Mouse (Mus musculus): Measurements from ENCODE around the gene Kcnmb1.
A peak's percentile ranks its signal among the peaks of the same experiment; 100 is the strongest.

Kcnmb1 gene

GRCm38 (mm10) chr11:33944786-33945328 is 18.0 kb upstream of the Kcnmb1 start:
- DNase-seq, result no peak

- no peak for DNase-seq
Measured at GRCm38 (mm10) chr11:33946501-33946900, 16.3 kb upstream of the Kcnmb1 start.

- no peak for DNase-seq
Measured at GRCm38 (mm10) chr11:33951155-33951554, 11.7 kb upstream of the Kcnmb1 start.

- DNase-seq, result no peak
Measured at GRCm38 (mm10) chr11:33951684-33952625, 10.9 kb upstream of the Kcnmb1 start.

- no peak for DNase-seq
Measured at GRCm38 (mm10) chr11:33955982-33956381, 6.8 kb upstream of the Kcnmb1 start.

GRCm38 (mm10) chr11:33956623-33957022 is 6.2 kb upstream of the Kcnmb1 start:
- no peak for DNase-seq

GRCm38 (mm10) chr11:33957595-33957994 is 5.2 kb upstream of the Kcnmb1 start:
- DNase-seq, result no peak

GRCm38 (mm10) chr11:33958713-33959112 is 4.1 kb upstream of the Kcnmb1 start:
- no peak for DNase-seq

GRCm38 (mm10) chr11:33962178-33962577 is 635 bp upstream of the Kcnmb1 start:
- DNase-seq, result no peak

GRCm38 (mm10) chr11:33965380-33965779 is 2.6 kb downstream of the Kcnmb1 start:
- DNase-seq, result no peak

- no peak for DNase-seq
Measured at GRCm38 (mm10) chr11:33967708-33968107, 4.9 kb downstream of the Kcnmb1 start.

- DNase-seq, result no peak
Measured at GRCm38 (mm10) chr11:33969199-33969598, 6.4 kb downstream of the Kcnmb1 start.

- no peak for DNase-seq
Measured at GRCm38 (mm10) chr11:33972114-33972513, 9.3 kb downstream of the Kcnmb1 start.

GRCm38 (mm10) chr11:33974341-33975040 is 11.7 kb downstream of the Kcnmb1 start:
- no peak for DNase-seq

- no peak for DNase-seq
Measured at GRCm38 (mm10) chr11:33975121-33975520, 12.3 kb downstream of the Kcnmb1 start.

- DNase-seq, result no peak
Measured at GRCm38 (mm10) chr11:33980146-33980545, 17.3 kb downstream of the Kcnmb1 start.

GRCm38 (mm10) chr11:33986525-33986924 is 23.7 kb downstream of the Kcnmb1 start:
- no peak for DNase-seq

GRCm38 (mm10) chr11:33990002-33990401 is 27.2 kb downstream of the Kcnmb1 start:
- DNase-seq, result no peak

- no peak for DNase-seq
Measured at GRCm38 (mm10) chr11:33992938-33993337, 30.1 kb downstream of the Kcnmb1 start, which contains the start of gene Kcnip1. Gene Kcnip1, minus strand, starts transcription at chr11:33993152.

GRCm38 (mm10) chr11:33993496-33993895 is 30.7 kb downstream of the Kcnmb1 start:
- no peak for DNase-seq

- no peak for DNase-seq
Measured at GRCm38 (mm10) chr11:33998244-33998643, 35.4 kb downstream of the Kcnmb1 start.

- DNase-seq, result no peak
Measured at GRCm38 (mm10) chr11:34000416-34000815, 37.6 kb downstream of the Kcnmb1 start.

GRCm38 (mm10) chr11:34001938-34002592 is 39.3 kb downstream of the Kcnmb1 start:
- DNase-seq, result peak; percentile 44
